Comparison of ENCODE assay signal across 1 mouse cellular context in the genomic region with DNA sequence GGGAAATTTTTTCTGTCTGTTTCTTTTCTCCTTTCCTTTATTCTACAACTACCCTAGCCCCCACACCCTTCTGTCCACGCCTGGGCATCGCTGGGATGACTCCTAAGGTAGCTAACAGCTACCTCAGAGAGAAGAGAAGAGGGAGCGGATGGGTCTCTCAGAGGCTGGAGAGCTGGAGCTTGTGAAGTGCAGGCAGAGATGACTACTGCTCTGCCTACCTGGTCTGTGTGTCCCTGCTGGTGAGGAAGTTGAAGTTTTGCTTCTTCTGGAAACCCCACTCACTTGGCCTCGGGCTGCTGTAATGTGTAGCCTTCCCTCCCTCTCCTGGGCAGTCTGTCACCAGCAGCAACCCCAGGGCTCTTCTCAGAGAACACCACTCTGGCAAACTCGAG.
TF ChIP-seq lines count a peak whose summit lies in the region.

No protein-coding gene starts in this region.

TF ChIP-seq in MEL, 35 proteins besides CTCF, POLR2A, EP300 and RAD21:
- no peak for TF ChIP-seq TCF12 (IDR thresholded peaks at IDR 0.05; ENCODE audit: low read depth, low read length)
- TF ChIP-seq GABPA (IDR thresholded peaks at IDR 0.05; ENCODE audit: low read depth, low read length), result no peak
- no peak for TF ChIP-seq TAL1 (IDR thresholded peaks at IDR 0.05; ENCODE audit: low read length)
- no peak for TF ChIP-seq MYB (IDR thresholded peaks at IDR 0.05; ENCODE audit: low read depth, low read length)
- no peak for TF ChIP-seq UBTF (IDR thresholded peaks at IDR 0.05; ENCODE audit: borderline replicate concordance, insufficient read depth, low read depth, low read length)
- TF ChIP-seq GATA1 (IDR thresholded peaks at IDR 0.05; ENCODE audit: low read depth, low read length), result no peak
